Mouse (Mus musculus) midbrain, embryonic 13.5 days (tissue): Measurements from ENCODE around the gene Ing3. TPM values are rescaled to one million over a fixed set of nuclear protein-coding genes. Genes with fewer than 3 reads are reported as not detected.

Experiments used
- ATAC-seq: fragments of 200-750 bp; cut with Nextera tagmentation; 2 replicates; pipeline ENCODE4 v1.8.0; 2017; ENCODE audit warnings: mild to moderate bottlenecking, moderate TSS enrichment, moderate library complexity
- H3K27ac ChIP-seq: fragments of 300-500 bp; sonication (generic); 2 replicates; pipeline ENCODE4 v1.5.1; 2015; ENCODE audit warnings: inconsistent platforms, mild to moderate bottlenecking, moderate library complexity
- H3K27me3 ChIP-seq: fragments of 300-500 bp; sonication (generic); 2 replicates; pipeline ENCODE4 v1.6.1; 2015; ENCODE audit warnings: mild to moderate bottlenecking, inconsistent platforms
- H3K36me3 ChIP-seq: fragments of 300-500 bp; sonication (generic); 2 replicates; pipeline ENCODE4 v1.6.1; 2015; ENCODE audit warnings: mild to moderate bottlenecking, inconsistent platforms
- H3K4me1 ChIP-seq: fragments of 300-500 bp; sonication (generic); replicated peaks from 2 replicates; pipeline ENCODE4 v1.6.1; 2015; ENCODE audit warnings: inconsistent platforms
- H3K4me2 ChIP-seq: fragments of 300-500 bp; sonication (generic); replicated peaks from 2 replicates; pipeline ENCODE4 v1.6.1; 2015; ENCODE audit warnings: moderate library complexity, mild to moderate bottlenecking, inconsistent platforms
- H3K4me3 ChIP-seq: fragments of 300-500 bp; sonication (generic); replicated peaks from 2 replicates; pipeline ENCODE4 v1.5.1; 2015; ENCODE audit warnings: mild to moderate bottlenecking, inconsistent platforms
- H3K9ac ChIP-seq: fragments of 300-500 bp; sonication (generic); replicated peaks from 2 replicates; pipeline ENCODE4 v1.6.1; 2015; ENCODE audit warnings: mild to moderate bottlenecking, inconsistent platforms
- H3K9me3 ChIP-seq: fragments of 300-500 bp; sonication (generic); 2 replicates; pipeline ENCODE4 v1.6.1; 2016; ENCODE audit warnings: mild to moderate bottlenecking, inconsistent platforms
- WGBS: fragments of 180-500 bp; shearing (Covaris S2); methylation state at CpG from one replicate; pipeline ENCODE4 v1.1.7; 2015; 5-methylcytosine and 5-hydroxymethylcytosine counted together
- polyA plus RNA-seq: library from polyadenylated mRNA; unstranded; fragments of >200 nt; fragmentation: Nextera tagmentation; extraction: Ambion mirVana; gene quantifications from 2 replicates; pipeline ENCODE4 v1.2.1, GENCODE M21; 2015

Gene Ing3
- polyA plus RNA-seq: 46.2 and 63.1 TPM in 2 replicates

DNA sequence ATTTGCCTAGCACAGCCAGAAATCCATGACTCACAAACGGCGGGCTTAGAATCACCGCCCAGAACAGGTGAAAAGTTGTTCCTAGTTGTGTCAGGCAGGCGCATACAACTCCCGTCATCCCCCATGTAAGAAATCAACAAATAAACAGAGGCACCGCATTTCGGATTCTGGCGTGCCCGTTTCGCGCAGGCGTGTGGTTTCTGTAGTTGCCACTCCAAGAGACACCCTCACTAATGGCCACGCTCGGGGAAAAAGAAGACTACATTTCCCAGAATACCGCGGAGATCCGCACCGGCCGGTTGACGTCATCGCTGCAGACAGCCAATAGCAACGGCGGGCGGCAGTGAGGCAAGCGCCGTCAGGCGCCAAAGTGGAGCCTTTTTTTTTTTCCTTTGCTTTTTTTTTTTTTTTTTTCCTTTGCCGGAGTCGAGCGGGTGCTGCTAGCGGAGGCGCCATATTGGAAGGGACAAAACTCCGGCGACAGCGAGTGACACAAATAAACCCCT lies at the start of gene Ing3:
TSS of gene Ing3 (plus strand) at position 346 of the 506 bp plus-strand sequence.
- Histone ChIP-seq H3K4me3 (peak within 1 kb of the TSS; percentile 64), H3K36me3 (0 out of 2 replicates have a peak, but pooled peaks cover 3% of the 10 kb centered on the region), H3K4me2 (peak within 1 kb of the TSS; percentile 70), H3K27ac (peak within 1 kb of the TSS; percentile 98), H3K9me3 (no peaks in the 10 kb centered on the region), H3K27me3 (no peaks in the 10 kb centered on the region), H3K9ac (peak within 1 kb of the TSS; percentile 76), H3K4me1 (peaks cover 13% of the 10 kb centered on the region)
- under 1% methylated on average over 35 of the region's 35 CpGs for WGBS
- ATAC-seq: peak; percentile 98

DNA sequence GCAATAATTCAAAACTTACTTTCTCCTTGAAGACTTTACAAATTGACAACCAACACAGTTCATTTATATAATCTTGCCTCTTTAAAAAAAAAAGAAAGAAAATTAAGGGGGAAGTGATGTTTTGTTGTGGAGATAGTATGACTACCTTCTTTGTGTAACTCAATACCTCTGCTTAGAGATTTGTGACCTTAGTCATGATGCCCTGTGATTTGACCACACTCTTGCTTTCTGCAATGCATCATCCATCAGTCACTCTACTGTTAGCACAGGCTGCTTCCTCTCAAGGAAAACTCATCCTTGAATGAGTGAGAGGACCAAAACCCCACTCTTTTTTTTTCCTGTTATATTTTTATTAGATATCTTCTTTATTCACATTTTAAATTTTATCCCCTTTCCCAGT lies 39.7 kb upstream of the Ing3 start:
- Histone ChIP-seq H3K4me1 (no peaks in the 10 kb centered on the region), H3K9ac (no peak overlapping the region), H3K9me3 (no peaks in the 10 kb centered on the region), H3K4me2 (no peak overlapping the region), H3K36me3 (no peaks in the 10 kb centered on the region), H3K4me3 (no peak overlapping the region), H3K27me3 (no peaks in the 10 kb centered on the region), H3K27ac (no peak overlapping the region)
- ATAC-seq: no peak

DNA sequence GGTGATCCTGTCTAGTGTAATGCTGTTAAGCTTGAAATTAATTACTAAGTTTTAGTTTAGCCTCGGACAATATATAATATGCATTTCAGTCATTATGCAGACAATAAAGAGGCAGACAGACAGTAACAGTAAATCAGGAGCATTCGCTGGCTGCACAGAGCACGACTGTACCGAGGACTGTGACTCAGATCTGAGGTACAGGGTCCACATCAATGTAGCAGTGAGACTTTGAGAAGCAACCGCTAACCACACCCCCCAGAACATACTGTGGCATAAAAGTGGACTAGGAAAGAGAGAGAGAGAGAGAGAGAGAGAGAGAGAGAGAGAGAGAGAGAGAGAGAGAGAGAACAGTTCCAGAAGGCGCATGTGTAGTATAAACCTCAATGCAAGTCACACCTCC lies 38.6 kb upstream of the Ing3 start:
- Histone ChIP-seq H3K9ac (no peak overlapping the region), H3K4me2 (no peak overlapping the region), H3K4me1 (no peaks in the 10 kb centered on the region), H3K27ac (no peak overlapping the region), H3K36me3 (no peaks in the 10 kb centered on the region), H3K4me3 (no peak overlapping the region), H3K9me3 (no peaks in the 10 kb centered on the region), H3K27me3 (no peaks in the 10 kb centered on the region)
- 92% methylated on average over 6 of the region's 6 CpGs for WGBS
- ATAC-seq: no peak

DNA sequence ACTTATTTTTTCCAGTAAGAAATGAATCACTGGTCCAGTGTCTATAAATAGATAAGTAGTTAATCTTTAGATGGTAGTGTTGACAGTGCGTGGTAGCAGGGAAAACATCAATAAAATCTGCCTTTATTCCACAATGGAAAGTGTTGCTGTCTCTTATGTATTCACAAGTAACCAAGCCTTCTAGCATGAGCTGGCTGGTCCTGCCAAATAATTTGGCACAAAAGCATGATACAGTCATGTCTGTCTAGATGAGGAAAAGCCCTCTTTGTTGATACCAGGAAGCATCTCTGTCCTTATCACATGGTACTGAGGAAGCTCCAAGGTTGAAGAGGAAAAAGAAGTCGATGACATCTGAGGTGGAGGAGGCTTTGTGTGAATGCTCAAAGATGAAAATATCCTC lies 32.8 kb upstream of the Ing3 start:
- Histone ChIP-seq H3K27me3 (no peaks in the 10 kb centered on the region), H3K4me2 (no peak overlapping the region), H3K9me3 (no peaks in the 10 kb centered on the region), H3K27ac (no peak overlapping the region), H3K36me3 (no peaks in the 10 kb centered on the region), H3K4me1 (no peaks in the 10 kb centered on the region), H3K9ac (no peak overlapping the region), H3K4me3 (no peak overlapping the region)
- 95% methylated on average over 2 of the region's 2 CpGs for WGBS
- no peak for ATAC-seq

DNA sequence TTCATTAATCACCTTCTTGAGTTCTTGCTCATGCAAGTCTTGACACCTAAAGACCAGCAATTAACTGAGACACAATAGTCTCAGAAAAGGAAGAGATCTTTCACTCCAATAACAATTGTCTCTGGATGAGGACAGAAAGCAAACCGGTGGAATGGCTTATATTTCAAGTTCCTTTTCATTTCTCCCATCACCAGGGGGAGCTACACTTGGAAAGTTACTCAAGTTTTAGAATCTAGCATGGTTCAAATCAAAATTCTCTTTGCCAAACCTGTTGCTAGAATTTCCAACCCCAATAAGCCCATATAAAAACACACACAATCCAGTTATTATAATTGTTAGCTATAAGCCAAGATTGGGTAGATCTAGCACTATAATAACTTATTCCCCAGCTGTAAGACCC lies 25.2 kb upstream of the Ing3 start:
- Histone ChIP-seq H3K27me3 (no peaks in the 10 kb centered on the region), H3K4me2 (no peak overlapping the region), H3K9ac (no peak overlapping the region), H3K4me1 (no peaks in the 10 kb centered on the region), H3K27ac (no peak overlapping the region), H3K4me3 (no peak overlapping the region), H3K36me3 (no peaks in the 10 kb centered on the region), H3K9me3 (no peaks in the 10 kb centered on the region)
- 35% methylated on average over 1 of the region's 1 CpGs for WGBS
- no peak for ATAC-seq

DNA sequence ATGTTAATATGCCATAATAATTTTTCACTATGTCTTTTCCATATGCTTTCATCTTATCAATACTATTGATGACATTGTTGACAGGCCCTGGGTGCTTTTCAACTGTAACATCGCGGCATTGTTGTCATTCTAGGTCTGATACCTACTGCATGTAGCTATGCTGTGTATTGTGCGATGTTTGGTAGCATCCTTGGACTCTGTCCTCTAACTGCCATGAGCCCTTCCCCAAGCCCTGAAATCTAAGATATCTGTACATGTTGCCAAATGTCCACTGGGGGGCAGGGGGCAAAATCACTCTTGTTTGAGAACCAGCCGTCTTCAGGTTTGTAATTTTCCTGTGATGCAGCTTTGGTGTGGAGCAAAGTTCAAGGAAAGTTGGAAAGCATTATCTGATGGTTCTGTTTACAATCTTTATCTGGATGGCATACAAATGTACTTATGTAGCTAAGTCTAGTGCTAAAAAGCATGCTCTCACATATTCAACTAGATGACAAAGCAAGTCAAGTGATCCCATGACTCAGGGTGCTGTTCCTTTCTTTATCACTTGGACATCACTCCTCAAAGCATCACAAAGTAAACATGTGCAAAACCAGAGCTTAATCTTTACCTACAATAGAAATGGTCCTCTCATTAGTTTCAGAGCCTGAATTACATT lies 11.3 kb upstream of the Ing3 start:
- Histone ChIP-seq H3K27ac (no peak overlapping the region), H3K4me3 (no peak overlapping the region), H3K36me3 (no peaks in the 10 kb centered on the region), H3K4me2 (no peak overlapping the region), H3K9ac (no peak overlapping the region), H3K9me3 (no peaks in the 10 kb centered on the region), H3K4me1 (no peaks in the 10 kb centered on the region), H3K27me3 (no peaks in the 10 kb centered on the region)
- no peak for ATAC-seq
- 85% methylated on average over 4 of the region's 4 CpGs for WGBS

DNA sequence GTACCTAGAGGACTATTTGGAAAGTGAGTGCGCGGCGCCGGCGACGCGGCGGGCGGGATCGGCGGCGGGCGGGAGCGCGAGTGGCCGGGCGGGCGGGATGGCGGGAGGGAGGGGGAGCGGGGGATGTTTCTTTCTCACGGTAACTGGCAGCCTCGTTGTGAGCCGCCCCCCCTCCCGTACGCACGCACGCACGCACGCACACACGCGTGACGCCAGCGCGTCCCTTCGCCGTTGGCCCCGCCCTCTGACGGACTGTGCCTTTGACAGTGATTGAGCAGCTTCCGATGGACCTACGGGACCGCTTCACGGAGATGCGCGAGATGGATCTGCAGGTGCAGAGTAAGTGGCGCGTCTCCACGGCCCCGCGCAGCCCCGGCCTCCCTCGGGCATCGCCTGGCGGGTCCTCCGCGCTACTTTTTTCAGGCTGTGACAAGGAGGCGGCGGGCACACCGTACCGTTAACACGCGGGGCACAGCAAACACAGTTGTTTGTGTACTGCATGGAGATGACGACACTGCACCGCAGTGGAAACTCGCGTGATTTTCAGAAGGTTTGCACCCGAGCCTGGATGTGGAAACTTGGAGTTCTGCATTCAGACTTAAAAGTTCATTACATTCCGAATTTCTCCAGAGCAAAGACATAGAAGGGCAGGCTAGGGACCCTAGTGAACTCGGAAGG lies 539 bp downstream of the Ing3 start:
- Histone ChIP-seq H3K9me3 (no peaks in the 10 kb centered on the region), H3K4me2 (peak overlapping the region; percentile 70), H3K4me1 (peaks cover 13% of the 10 kb centered on the region), H3K4me3 (peak overlapping the region; percentile 64), H3K9ac (peak overlapping the region; percentile 76), H3K27ac (peak overlapping the region; percentile 98), H3K27me3 (no peaks in the 10 kb centered on the region), H3K36me3 (peaks cover 5% of the 10 kb centered on the region; the same call in 1 of the 2 replicates)
- WGBS: under 1% methylated on average over 60 of the region's 68 CpGs
- ATAC-seq: peak; percentile 96

DNA sequence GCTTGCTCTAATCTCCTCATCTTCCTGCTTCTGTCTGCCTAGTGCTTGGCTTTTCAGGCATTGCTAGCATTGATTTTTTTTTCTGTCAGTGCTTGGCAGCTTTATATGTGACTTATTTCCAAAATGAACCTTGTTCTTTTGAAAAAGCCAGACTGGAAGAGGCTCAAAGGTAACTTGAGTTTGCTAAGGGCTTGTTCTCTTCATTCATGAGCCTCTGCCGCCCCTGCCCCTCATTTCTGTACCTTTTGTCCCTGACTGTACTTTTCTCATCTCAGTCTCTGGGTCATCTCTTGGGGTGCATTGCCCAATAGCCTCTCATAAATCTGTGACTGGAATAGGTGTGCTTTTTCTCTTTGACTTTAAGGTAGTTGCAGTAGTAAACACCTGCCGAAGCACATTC lies 1.3 kb downstream of the Ing3 start:
- Histone ChIP-seq H3K9ac (peak overlapping the region; percentile 76), H3K4me1 (peaks cover 13% of the 10 kb centered on the region), H3K4me3 (peak overlapping the region; percentile 64), H3K27ac (no peak overlapping the region), H3K4me2 (peak overlapping the region; percentile 70), H3K36me3 (peaks cover 10% of the 10 kb centered on the region), H3K27me3 (no peaks in the 10 kb centered on the region), H3K9me3 (no peaks in the 10 kb centered on the region)
- ATAC-seq: no peak
- WGBS: 80% methylated on average over 2 of the region's 2 CpGs

DNA sequence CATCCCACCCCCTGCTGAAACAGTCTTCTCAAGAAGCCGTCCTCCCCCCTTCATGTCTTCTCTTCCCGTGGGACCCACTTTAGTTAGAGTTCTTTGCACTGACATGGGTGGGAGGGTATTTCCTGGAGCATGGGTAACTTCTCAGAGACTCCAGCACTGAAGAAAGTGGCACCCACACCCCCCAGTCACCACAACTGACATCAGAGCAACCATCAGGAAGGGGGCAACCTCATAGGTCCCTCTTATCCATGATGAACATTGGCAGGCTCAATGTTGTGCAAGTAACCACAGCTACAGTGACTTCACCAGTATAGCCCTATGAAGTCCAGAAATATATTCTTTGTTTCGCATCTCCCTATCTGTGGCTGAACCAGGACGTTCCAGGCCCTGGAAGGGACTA lies 6.1 kb downstream of the Ing3 start:
- WGBS: 90% methylated on average over 4 of the region's 4 CpGs
- Histone ChIP-seq H3K4me3 (no peak overlapping the region), H3K36me3 (peaks cover 39% of the 10 kb centered on the region), H3K27me3 (no peaks in the 10 kb centered on the region), H3K4me1 (peaks cover 11% of the 10 kb centered on the region), H3K4me2 (no peak overlapping the region), H3K27ac (no peak overlapping the region), H3K9me3 (no peaks in the 10 kb centered on the region), H3K9ac (no peak overlapping the region)
- no peak for ATAC-seq

DNA sequence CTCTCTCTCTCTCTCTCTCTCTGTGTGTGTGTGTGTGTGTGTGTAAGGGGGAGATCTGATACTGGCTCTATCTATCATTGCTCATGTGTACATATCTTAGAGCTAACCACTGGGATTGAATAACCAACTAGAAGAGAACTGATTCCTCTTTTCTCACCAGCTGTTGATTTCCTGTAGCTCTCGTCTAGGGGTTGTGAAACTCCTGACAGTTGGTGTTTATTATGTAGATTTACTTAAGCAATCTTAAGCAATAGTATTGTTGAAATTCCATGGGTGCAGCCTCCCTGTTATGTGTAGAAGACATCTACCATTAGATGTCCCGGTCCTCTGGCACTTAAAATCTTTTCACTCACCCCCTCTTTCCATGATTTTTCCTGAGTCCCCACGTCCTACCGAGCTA lies 9.6 kb downstream of the Ing3 start:
- no peaks in the 10 kb centered on the region for H3K27me3 ChIP-seq
- no peak overlapping the region for H3K27ac ChIP-seq
- H3K4me2 ChIP-seq: no peak overlapping the region
- no peaks in the 10 kb centered on the region for H3K9me3 ChIP-seq
- no peaks in the 10 kb centered on the region for H3K4me1 ChIP-seq
- WGBS: 94% methylated on average over 4 of the region's 4 CpGs
- no peak for ATAC-seq
- no peak overlapping the region for H3K9ac ChIP-seq
- no peak overlapping the region for H3K4me3 ChIP-seq
- peaks cover 40% of the 10 kb centered on the region for H3K36me3 ChIP-seq

DNA sequence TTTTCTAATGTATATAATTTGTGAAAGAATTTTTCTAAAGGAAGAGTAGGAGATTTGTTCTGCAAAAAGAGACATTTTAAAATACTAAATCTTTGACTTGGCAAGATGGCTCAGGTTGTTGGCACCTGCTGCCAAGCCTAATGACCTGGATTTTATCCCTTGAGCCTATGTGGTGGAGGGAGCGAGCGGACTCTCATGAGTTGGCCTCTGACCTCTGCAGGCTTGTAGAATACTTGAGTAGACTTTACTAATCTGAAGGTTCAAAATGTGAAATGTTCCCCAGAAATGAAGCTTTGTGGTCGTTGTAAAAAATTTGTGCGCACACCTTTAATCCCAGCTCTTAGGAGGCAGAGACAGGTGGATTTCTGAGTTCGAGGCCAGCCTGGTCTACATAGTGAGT lies 10.5 kb downstream of the Ing3 start:
- Histone ChIP-seq H3K9me3 (no peaks in the 10 kb centered on the region), H3K4me3 (no peak overlapping the region), H3K4me2 (no peak overlapping the region), H3K9ac (no peak overlapping the region), H3K27ac (no peak overlapping the region), H3K27me3 (no peaks in the 10 kb centered on the region), H3K36me3 (peaks cover 37% of the 10 kb centered on the region), H3K4me1 (no peaks in the 10 kb centered on the region)
- ATAC-seq: no peak
- WGBS: 98% methylated on average over 5 of the region's 5 CpGs

DNA sequence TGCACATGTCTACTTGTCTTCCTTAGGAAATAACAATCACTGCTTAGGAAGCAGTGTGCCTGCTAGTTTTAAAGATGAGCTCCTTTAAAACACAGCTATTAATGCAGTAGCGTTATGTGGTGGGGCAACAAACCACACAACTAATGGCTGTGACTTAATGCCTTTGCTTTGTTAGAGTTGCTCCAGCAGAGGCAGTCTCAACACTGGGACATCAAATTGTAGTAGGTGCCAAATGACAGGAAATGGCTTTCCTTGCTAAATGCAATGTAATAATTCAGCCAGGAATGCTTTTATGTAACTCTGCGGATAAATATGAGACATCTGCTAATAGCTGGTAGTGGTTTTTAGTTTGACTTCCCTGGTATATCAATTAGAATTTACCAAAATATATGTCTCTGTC lies 28.2 kb downstream of the Ing3 start:
- no peak overlapping the region for H3K27ac ChIP-seq
- no peak overlapping the region for H3K4me2 ChIP-seq
- no peaks in the 10 kb centered on the region for H3K27me3 ChIP-seq
- no peak overlapping the region for H3K9ac ChIP-seq
- H3K4me3 ChIP-seq: no peak overlapping the region
- peaks cover 26% of the 10 kb centered on the region for H3K36me3 ChIP-seq
- H3K9me3 ChIP-seq: no peaks in the 10 kb centered on the region
- 89% methylated on average over 2 of the region's 2 CpGs for WGBS
- ATAC-seq: no peak
- no peaks in the 10 kb centered on the region for H3K4me1 ChIP-seq
